Mouse (Mus musculus) cerebellum, postnatal 14 days (tissue): Measurements from ENCODE around the gene Pdpk1.
A peak's percentile ranks its signal among the peaks of the same experiment; 100 is the strongest.

Experiments
- DNase-seq, 2 experiments: peaks; one replicate each; pipeline ENCODE4 v3.0.0; 2021; ENCODE audit warnings: mixed read lengths in 2 of 2

The Pdpk1 gene

GRCm38 (mm10) chr17:24150824-24151223 lies at the start of gene Pdpk1:
Gene Pdpk1 (minus strand): TSS chr17:24150924.
- no peak for DNase-seq

- DNase-seq, result peak in 1 of 2 experiments; percentile 41
Measured at GRCm38 (mm10) chr17:24199741-24200140, 49.0 kb upstream of the Pdpk1 start.

GRCm38 (mm10) chr17:24199252-24199651 lies 48.5 kb upstream of the Pdpk1 start:
- DNase-seq, result peak; percentile 46 to 59

- no peak for DNase-seq
Measured at GRCm38 (mm10) chr17:24197032-24197824, 46.5 kb upstream of the Pdpk1 start.

GRCm38 (mm10) chr17:24195349-24195748 lies 44.6 kb upstream of the Pdpk1 start:
- no peak for DNase-seq

- DNase-seq, result no peak
Measured at GRCm38 (mm10) chr17:24193769-24194168, 43.0 kb upstream of the Pdpk1 start.

- peak in 1 of 2 experiments; percentile 1 for DNase-seq
Measured at GRCm38 (mm10) chr17:24193268-24193667, 42.5 kb upstream of the Pdpk1 start.

- no peak for DNase-seq
Measured at GRCm38 (mm10) chr17:24192848-24193247, 42.1 kb upstream of the Pdpk1 start.

GRCm38 (mm10) chr17:24191481-24191880 lies 40.8 kb upstream of the Pdpk1 start:
- DNase-seq, result no peak

GRCm38 (mm10) chr17:24190934-24191333 lies 40.2 kb upstream of the Pdpk1 start:
- DNase-seq, result no peak

GRCm38 (mm10) chr17:24174259-24174658 lies 23.5 kb upstream of the Pdpk1 start:
- no peak for DNase-seq

GRCm38 (mm10) chr17:24173423-24173822 lies 22.7 kb upstream of the Pdpk1 start:
- DNase-seq, result peak; percentile 86 to 88

GRCm38 (mm10) chr17:24171738-24172137 lies 21.0 kb upstream of the Pdpk1 start:
- DNase-seq, result no peak

- DNase-seq, result no peak
Measured at GRCm38 (mm10) chr17:24170729-24171128, 20.0 kb upstream of the Pdpk1 start.

- no peak for DNase-seq
Measured at GRCm38 (mm10) chr17:24170125-24170524, 19.4 kb upstream of the Pdpk1 start.

- DNase-seq, result peak; percentile 98
Measured at GRCm38 (mm10) chr17:24169317-24170065, 18.8 kb upstream of the Pdpk1 start, which contains the start of gene Atp6v0c. Gene Atp6v0c (minus strand): TSS chr17:24169702.

GRCm38 (mm10) chr17:24168590-24169277 lies 18.0 kb upstream of the Pdpk1 start:
- peak; percentile 82 to 87 for DNase-seq

- DNase-seq, result no peak
Measured at GRCm38 (mm10) chr17:24167891-24168505, 17.3 kb upstream of the Pdpk1 start.

- DNase-seq, result no peak
Measured at GRCm38 (mm10) chr17:24167120-24167519, 16.4 kb upstream of the Pdpk1 start.

- peak in 1 of 2 experiments; percentile 32 for DNase-seq
Measured at GRCm38 (mm10) chr17:24164566-24165259, 14.0 kb upstream of the Pdpk1 start.

GRCm38 (mm10) chr17:24163176-24163962 lies 12.6 kb upstream of the Pdpk1 start, which contains the start of gene Amdhd2:
Gene Amdhd2 (minus strand): TSS chr17:24163766.
- DNase-seq, result peak; percentile 96 to 99
